Mouse (Mus musculus) ES-Bruce4 (cell line): Measurements from ENCODE around the gene Ampd3. TPM values are rescaled to one million over a fixed set of nuclear protein-coding genes. Genes with fewer than 3 reads are reported as not detected.

Source experiments
- H3K27ac ChIP-seq: 2 replicates; pipeline ENCODE4 v1.5.1; 2012; ENCODE audit warnings: low read length, inconsistent platforms; ENCODE audit not compliant: insufficient read depth
- H3K27me3 ChIP-seq: 2 replicates; pipeline ENCODE4 v1.6.1; 2012; ENCODE audit warnings: mild to moderate bottlenecking, low read length, inconsistent platforms; ENCODE audit not compliant: control insufficient read depth, poor library complexity, insufficient read depth, severe bottlenecking
- H3K36me3 ChIP-seq: 2 replicates; pipeline ENCODE4 v1.6.1; 2012; ENCODE audit warnings: inconsistent platforms, mild to moderate bottlenecking, low read length, moderate library complexity; ENCODE audit not compliant: control insufficient read depth, poor library complexity, insufficient read depth, severe bottlenecking
- H3K4me1 ChIP-seq: one replicate; pipeline ENCODE4 v1.8.1; 2011; ENCODE audit warnings: low read length; ENCODE audit not compliant: control insufficient read depth, insufficient read depth
- H3K4me3 ChIP-seq: 2 replicates; pipeline ENCODE4 v1.5.1; 2011; ENCODE audit warnings: low read depth, mild to moderate bottlenecking, low read length
- H3K9ac ChIP-seq: 2 replicates; pipeline ENCODE4 v1.6.1; 2012; ENCODE audit warnings: low read depth, mild to moderate bottlenecking, inconsistent platforms; ENCODE audit not compliant: poor library complexity, severe bottlenecking
- H3K9me3 ChIP-seq: replicated peaks from 2 replicates; pipeline ENCODE4 v1.6.1; 2012; ENCODE audit warnings: mild to moderate bottlenecking, low read length, inconsistent platforms; ENCODE audit not compliant: control insufficient read depth, poor library complexity, insufficient read depth, severe bottlenecking
- CTCF ChIP-seq: IDR thresholded peaks from one replicate; pipeline ENCODE4 v1.8.1; 2011; ENCODE audit warnings: low read depth, low read length
- EP300 ChIP-seq: IDR thresholded peaks from 2 replicates; pipeline ENCODE4 v1.6.1; 2011; ENCODE audit warnings: low read depth, low read length; ENCODE audit not compliant: insufficient read depth
- POLR2A ChIP-seq: IDR thresholded peaks from one replicate; pipeline ENCODE4 v1.8.1; 2011; ENCODE audit warnings: low read length; ENCODE audit not compliant: insufficient read depth
- polyA plus RNA-seq: library from polyadenylated mRNA; stranded (reverse); fragments of >200 nt; gene quantifications from 2 replicates; pipeline ENCODE4 v1.2.4, GENCODE M21; 2011; ENCODE audit warnings: low read depth; ENCODE audit not compliant: missing spikeins, insufficient read depth, insufficient read length

Ampd3 gene
- polyA plus RNA-seq, 1 experiment: 2.4 TPM

GRCm38 (mm10) chr7:110772343-110772742, 4.3 kb downstream of the Ampd3 start:
- Histone ChIP-seq H3K9ac (no peak overlapping the region), H3K9me3 (no peaks in the 10 kb centered on the region), H3K36me3 (no peaks in the 10 kb centered on the region), H3K27me3 (no peaks in the 10 kb centered on the region), H3K4me3 (no peak overlapping the region), H3K4me1 (peaks cover 6% of the 10 kb centered on the region), H3K27ac (no peak overlapping the region)
- TF ChIP-seq CTCF (no peak), POLR2A (no peak), EP300 (no peak)

GRCm38 (mm10) chr7:110773204-110774002, 5.4 kb downstream of the Ampd3 start:
- no peak overlapping the region for H3K9ac ChIP-seq
- no peak overlapping the region for H3K4me3 ChIP-seq
- H3K9me3 ChIP-seq: no peaks in the 10 kb centered on the region
- H3K36me3 ChIP-seq: no peaks in the 10 kb centered on the region
- no peak for TF ChIP-seq CTCF
- TF ChIP-seq EP300: no peak
- no peak for TF ChIP-seq POLR2A
- no peak overlapping the region for H3K27ac ChIP-seq
- H3K4me1 ChIP-seq: peaks cover 8% of the 10 kb centered on the region
- H3K27me3 ChIP-seq: no peaks in the 10 kb centered on the region

GRCm38 (mm10) chr7:110774077-110774476, 6.1 kb downstream of the Ampd3 start:
- Histone ChIP-seq H3K27ac (no peak overlapping the region), H3K9ac (no peak overlapping the region), H3K4me3 (no peak overlapping the region), H3K36me3 (no peaks in the 10 kb centered on the region), H3K4me1 (peaks cover 8% of the 10 kb centered on the region), H3K27me3 (no peaks in the 10 kb centered on the region), H3K9me3 (no peaks in the 10 kb centered on the region)
- TF ChIP-seq CTCF: no peak
- no peak for TF ChIP-seq POLR2A
- no peak for TF ChIP-seq EP300

- no peak overlapping the region for H3K27ac ChIP-seq
- H3K9ac ChIP-seq: no peak overlapping the region
- no peaks in the 10 kb centered on the region for H3K36me3 ChIP-seq
- no peaks in the 10 kb centered on the region for H3K27me3 ChIP-seq
- H3K9me3 ChIP-seq: no peaks in the 10 kb centered on the region
- H3K4me3 ChIP-seq: no peak overlapping the region
- peaks cover 8% of the 10 kb centered on the region for H3K4me1 ChIP-seq
- no peak for TF ChIP-seq EP300
- no peak for TF ChIP-seq POLR2A
- no peak for TF ChIP-seq CTCF
Observed at GRCm38 (mm10) chr7:110774674-110775073, 6.7 kb downstream of the Ampd3 start.

- TF ChIP-seq CTCF (no peak), POLR2A (no peak), EP300 (no peak)
- no peak overlapping the region for H3K27ac ChIP-seq
- no peaks in the 10 kb centered on the region for H3K27me3 ChIP-seq
- peaks cover 8% of the 10 kb centered on the region for H3K4me1 ChIP-seq
- H3K36me3 ChIP-seq: no peaks in the 10 kb centered on the region
- 0 out of 2 replicates have a peak overlapping the region, but pooled peaks have one; percentile 6 for H3K4me3 ChIP-seq
- H3K9me3 ChIP-seq: no peaks in the 10 kb centered on the region
- no peak overlapping the region for H3K9ac ChIP-seq
Observed at GRCm38 (mm10) chr7:110777146-110778001, 9.4 kb downstream of the Ampd3 start.
